Mouse (Mus musculus): ENCODE measurements around the gene Dysf. TPM values are rescaled to one million over a fixed set of nuclear protein-coding genes. Genes with fewer than 3 reads are reported as not detected.

Gene Dysf
- total and polyA plus RNA-seq, 3 experiments = 0.05 to 0.39 (median 0.38) TPM

- Histone ChIP-seq H3K4me3 (replicated peaks in 1 of 3; ENCODE audit: low read depth in 2 of 3, low read length in 2 of 3, poor library complexity in 1 of 3) (no peak overlapping the region), H3K36me3 (replicated peaks in 1 of 2; ENCODE audit: control insufficient read depth in 1 of 2, insufficient read depth in 1 of 2, low read length in 1 of 2) (no peaks in the 10 kb centered on the region), H3K9ac (ENCODE audit: insufficient read depth, low read depth) (no peak overlapping the region), H3K4me1 (ENCODE audit: control insufficient read depth in 1 of 2, insufficient read depth in 2 of 2) (peaks cover 0 to 2% of the 10 kb centered on the region in 2 experiments; a peak in 1 of 4 replicates), H3K27ac (ENCODE audit: insufficient read depth, low read depth) (no peak overlapping the region), H3K9me3 (replicated peaks; ENCODE audit: low read length) (no peaks in the 10 kb centered on the region), H3K4me2 (ENCODE audit: insufficient read depth, low read depth, poor library complexity, severe bottlenecking) (no peak overlapping the region), H3K79me2 (replicated peaks; ENCODE audit: control insufficient read depth, extremely low read depth, insufficient read depth, poor library complexity, severe bottlenecking) (no peaks in the 10 kb centered on the region), H3K27me3 (replicated peaks) (no peaks in the 10 kb centered on the region)
- in situ Hi-C loops (cut with MboI; ENCODE audit: low pct_ligation_motif_present, low pct_unique_long_range_greater_than_20kb, low sequenced_read_pairs) = no loop called here
- DNase-seq (ENCODE audit: extremely low read depth) = peak; percentile 18
- dilution Hi-C loops (cut with MboI; ENCODE audit: extremely low pct_ligation_motif_present, extremely low pct_unique_long_range_greater_than_20kb, low sequenced_read_pairs) = no loop called here
- no peak for TF ChIP-seq UBTF (IDR thresholded peaks at IDR 0.05; ENCODE audit: low read depth, low read length)
- no peak for TF ChIP-seq MYC (IDR thresholded peaks at IDR 0.05; ENCODE audit: low read depth, low read length)
- peak; percentile 54 for TF ChIP-seq RAD21 (IDR thresholded peaks at IDR 0.05; ENCODE audit: low read depth, low read length)
- TF ChIP-seq SMC3 (IDR thresholded peaks at IDR 0.05; ENCODE audit: low read depth, low read length) = 0 out of 2 replicates have a peak, but pooled peaks have one; percentile 16
- TF ChIP-seq POLR2A (IDR thresholded peaks at IDR 0.05; ENCODE audit: low read depth, low read length) = no peak
- TF ChIP-seq CTCF (conservative IDR thresholded peaks at IDR 0.05 in 1 of 2, IDR thresholded peaks at IDR 0.05 in 1 of 2; ENCODE audit: low read depth in 2 of 2, low read length in 2 of 2) = peak; percentile 15 to 70; a peak in 2 of 4 replicates
- no peak for TF ChIP-seq IRF4 (IDR thresholded peaks at IDR 0.05; ENCODE audit: low read depth, low read length)
These were observed 69.8 kb downstream of the Dysf start for GRCm38 (mm10) chr6:84078172-84078571.

GRCm38 (mm10) chr6:84080631-84081030, 72.2 kb downstream of the Dysf start:
- DNase-seq (ENCODE audit: extremely low read depth) = no peak
- Histone ChIP-seq H3K4me3 (replicated peaks in 1 of 3; ENCODE audit: low read depth in 2 of 3, low read length in 2 of 3, poor library complexity in 1 of 3) (no peak overlapping the region), H3K9ac (ENCODE audit: insufficient read depth, low read depth) (no peak overlapping the region), H3K4me1 (ENCODE audit: control insufficient read depth in 1 of 2, insufficient read depth in 2 of 2) (peaks cover 5 to 8% of the 10 kb centered on the region in 2 experiments), H3K27me3 (replicated peaks) (peaks cover 4% of the 10 kb centered on the region), H3K9me3 (replicated peaks; ENCODE audit: low read length) (no peaks in the 10 kb centered on the region), H3K79me2 (replicated peaks; ENCODE audit: control insufficient read depth, extremely low read depth, insufficient read depth, poor library complexity, severe bottlenecking) (no peaks in the 10 kb centered on the region), H3K36me3 (replicated peaks in 1 of 2; ENCODE audit: control insufficient read depth in 1 of 2, insufficient read depth in 1 of 2, low read length in 1 of 2) (no peaks in the 10 kb centered on the region), H3K4me2 (ENCODE audit: insufficient read depth, low read depth, poor library complexity, severe bottlenecking) (no peak overlapping the region), H3K27ac (ENCODE audit: insufficient read depth, low read depth) (no peak overlapping the region)
- in situ Hi-C loops (cut with MboI; ENCODE audit: low pct_ligation_motif_present, low pct_unique_long_range_greater_than_20kb, low sequenced_read_pairs) = no loop called here
- TF ChIP-seq ZMIZ1 (IDR thresholded peaks at IDR 0.05; ENCODE audit: low read depth, low read length) (no peak), ZC3H11A (IDR thresholded peaks at IDR 0.05; ENCODE audit: low read depth, low read length) (no peak), MAZ (IDR thresholded peaks at IDR 0.05; ENCODE audit: low read depth, low read length) (no peak), UBTF (IDR thresholded peaks at IDR 0.05; ENCODE audit: low read depth, low read length) (no peak), E2F4 (IDR thresholded peaks at IDR 0.05; ENCODE audit: insufficient replicate concordance, low read depth, low read length) (no peak), RCOR1 (conservative IDR thresholded peaks at IDR 0.05; ENCODE audit: low read depth, low read length) (no peak), CHD2 (IDR thresholded peaks at IDR 0.05; ENCODE audit: low read length) (no peak), TBP (conservative IDR thresholded peaks at IDR 0.05; ENCODE audit: low read depth, low read length) (no peak)
- dilution Hi-C loops (cut with MboI; ENCODE audit: extremely low pct_ligation_motif_present, extremely low pct_unique_long_range_greater_than_20kb, low sequenced_read_pairs) = no loop called here

GRCm38 (mm10) chr6:84084757-84085156, 76.4 kb downstream of the Dysf start:
- H3K79me2 ChIP-seq (replicated peaks; ENCODE audit: control insufficient read depth, extremely low read depth, insufficient read depth, poor library complexity, severe bottlenecking) = no peaks in the 10 kb centered on the region
- H3K4me2 ChIP-seq (ENCODE audit: insufficient read depth, low read depth, poor library complexity, severe bottlenecking) = no peak overlapping the region
- no peak overlapping the region for H3K27ac ChIP-seq (ENCODE audit: insufficient read depth, low read depth)
- H3K9ac ChIP-seq (ENCODE audit: insufficient read depth, low read depth) = no peak overlapping the region
- no peak for DNase-seq (ENCODE audit: extremely low read depth)
- H3K9me3 ChIP-seq (replicated peaks; ENCODE audit: low read length) = no peaks in the 10 kb centered on the region
- no peak for TF ChIP-seq PAX5 (IDR thresholded peaks at IDR 0.05; ENCODE audit: low read length)
- no peak for TF ChIP-seq RCOR1 (conservative IDR thresholded peaks at IDR 0.05; ENCODE audit: low read depth, low read length)
- TF ChIP-seq CHD2 (IDR thresholded peaks at IDR 0.05; ENCODE audit: low read length) = no peak
- no peak for TF ChIP-seq ZC3H11A (IDR thresholded peaks at IDR 0.05; ENCODE audit: low read depth, low read length)
- no peak for TF ChIP-seq ZMIZ1 (IDR thresholded peaks at IDR 0.05; ENCODE audit: low read depth, low read length)
- peaks cover 4% of the 10 kb centered on the region for H3K27me3 ChIP-seq (replicated peaks)
- H3K4me3 ChIP-seq (replicated peaks in 1 of 3; ENCODE audit: low read depth in 2 of 3, low read length in 2 of 3, poor library complexity in 1 of 3) = no peak overlapping the region
- no peaks in the 10 kb centered on the region for H3K36me3 ChIP-seq (replicated peaks in 1 of 2; ENCODE audit: control insufficient read depth in 1 of 2, insufficient read depth in 1 of 2, low read length in 1 of 2)
- in situ Hi-C loops (cut with MboI; ENCODE audit: low pct_ligation_motif_present, low pct_unique_long_range_greater_than_20kb, low sequenced_read_pairs) (no loop called here), dilution Hi-C loops (cut with MboI; ENCODE audit: extremely low pct_ligation_motif_present, extremely low pct_unique_long_range_greater_than_20kb, low sequenced_read_pairs) (no loop called here)
- H3K4me1 ChIP-seq (ENCODE audit: control insufficient read depth in 1 of 2, insufficient read depth in 2 of 2) = peaks cover 3 to 8% of the 10 kb centered on the region in 2 experiments
